Mouse (Mus musculus) liver, embryonic 16.5 days (tissue): ENCODE results near the gene Rad54l2. TPM values are rescaled to one million over a fixed set of nuclear protein-coding genes. Genes with fewer than 3 reads are reported as not detected.

Source experiments
- ATAC-seq: fragments of 200-750 bp; cut with Nextera tagmentation; 2 replicates; pipeline ENCODE4 v1.8.0; 2017; ENCODE audit warnings: low read depth, mild to moderate bottlenecking, moderate number of reproducible peaks, moderate library complexity
- H3K27ac ChIP-seq: fragments of 300-500 bp; sonication (generic); 2 replicates; pipeline ENCODE4 v1.5.1; 2014; ENCODE audit warnings: mild to moderate bottlenecking, low read length
- H3K27me3 ChIP-seq: fragments of 300-500 bp; sonication (generic); 2 replicates; pipeline ENCODE4 v1.6.1; 2014; ENCODE audit warnings: low read depth, low read length, mixed read lengths; ENCODE audit not compliant: control insufficient read depth, insufficient read depth
- H3K36me3 ChIP-seq: fragments of 300-500 bp; sonication (generic); 2 replicates; pipeline ENCODE4 v1.6.1; 2014; ENCODE audit warnings: mild to moderate bottlenecking; ENCODE audit not compliant: control insufficient read depth, insufficient read depth
- H3K4me1 ChIP-seq: fragments of 300-500 bp; sonication (generic); 2 replicates; pipeline ENCODE4 v1.6.1; 2014; ENCODE audit warnings: low read depth, low read length, mixed read lengths; ENCODE audit not compliant: control insufficient read depth
- H3K4me2 ChIP-seq: fragments of 300-500 bp; sonication (generic); 2 replicates; pipeline ENCODE4 v1.6.1; 2014; ENCODE audit warnings: low read depth, low read length, mixed read lengths
- H3K4me3 ChIP-seq: fragments of 300-500 bp; sonication (generic); 2 replicates; pipeline ENCODE4 v1.5.1; 2014; ENCODE audit warnings: low read depth, mild to moderate bottlenecking, low read length
- H3K9ac ChIP-seq: fragments of 300-500 bp; sonication (generic); 2 replicates; pipeline ENCODE4 v1.6.1; 2014; ENCODE audit warnings: low read depth, low read length
- H3K9me3 ChIP-seq: fragments of 300-500 bp; sonication (generic); replicated peaks from 2 replicates; pipeline ENCODE4 v1.6.1; 2016; ENCODE audit warnings: low read length; ENCODE audit not compliant: control insufficient read depth
- WGBS: fragments of 180-500 bp; shearing (Covaris S2); extraction: QIAGEN DNeasy Blood & Tissue Kit; methylation state at CpG from one replicate; pipeline ENCODE4 v1.1.7; 2014; ENCODE audit not compliant: insufficient replicate concordance; 5-methylcytosine and 5-hydroxymethylcytosine counted together
- polyA plus RNA-seq: library from polyadenylated mRNA; unstranded; fragments of >200 nt; fragmentation: Nextera tagmentation; extraction: Ambion mirVana; gene quantifications from 2 replicates; pipeline ENCODE4 v1.2.1, GENCODE M21; 2015

Rad54l2 gene
- 1.5 TPM in 2 replicates for polyA plus RNA-seq

GRCm38 (mm10) chr9:106788812-106789321 is at the start of gene Rad54l2:
Gene Rad54l2 (minus strand): TSS chr9:106789194.
- peak within 1 kb of the TSS; percentile 86 for H3K4me2 ChIP-seq
- H3K27me3 ChIP-seq, result no peaks in the 10 kb centered on the region
- H3K4me1 ChIP-seq, result peaks cover 15% of the 10 kb centered on the region
- under 1% methylated on average over 49 of the region's 49 CpGs for WGBS
- peak within 1 kb of the TSS; percentile 99 for H3K4me3 ChIP-seq
- no peaks in the 10 kb centered on the region for H3K9me3 ChIP-seq
- ATAC-seq, result peak; percentile 87
- H3K36me3 ChIP-seq, result no peaks in the 10 kb centered on the region
- peak within 1 kb of the TSS; percentile 86 for H3K27ac ChIP-seq
- peak within 1 kb of the TSS; percentile 100 for H3K9ac ChIP-seq

GRCm38 (mm10) chr9:106822381-106823104 is 33.5 kb upstream of the Rad54l2 start:
- peak overlapping the region; percentile 92 for H3K9ac ChIP-seq
- H3K4me1 ChIP-seq, result peaks cover 6% of the 10 kb centered on the region; the same call in 1 of the 2 replicates
- H3K4me3 ChIP-seq, result peak overlapping the region; percentile 95
- peak overlapping the region; percentile 94 for H3K27ac ChIP-seq
- ATAC-seq, result peak; percentile 85
- under 1% methylated on average over 32 of the region's 32 CpGs for WGBS
- no peaks in the 10 kb centered on the region for H3K9me3 ChIP-seq
- H3K27me3 ChIP-seq, result no peaks in the 10 kb centered on the region
- H3K36me3 ChIP-seq, result no peaks in the 10 kb centered on the region
- H3K4me2 ChIP-seq, result peak overlapping the region; percentile 87

- peak within 1 kb of the TSS; percentile 87 for H3K4me2 ChIP-seq
- no peaks in the 10 kb centered on the region for H3K36me3 ChIP-seq
- under 1% methylated on average over 53 of the region's 71 CpGs for WGBS
- H3K27ac ChIP-seq, result peak within 1 kb of the TSS; percentile 94
- peak; percentile 92 for ATAC-seq
- peak within 1 kb of the TSS; percentile 92 for H3K9ac ChIP-seq
- peak within 1 kb of the TSS; percentile 95 for H3K4me3 ChIP-seq
- H3K9me3 ChIP-seq, result no peaks in the 10 kb centered on the region
- H3K27me3 ChIP-seq, result no peaks in the 10 kb centered on the region
- peaks cover 6% of the 10 kb centered on the region; the same call in 1 of the 2 replicates for H3K4me1 ChIP-seq
Measured at GRCm38 (mm10) chr9:106821618-106822380, 32.8 kb upstream of the Rad54l2 start, which contains the start of gene Dcaf1. Gene Dcaf1 (plus strand): TSS chr9:106821874.

GRCm38 (mm10) chr9:106821050-106821617 is 32.1 kb upstream of the Rad54l2 start:
- Histone ChIP-seq H3K4me3 (peak overlapping the region; percentile 95), H3K9me3 (no peaks in the 10 kb centered on the region), H3K36me3 (no peaks in the 10 kb centered on the region), H3K27me3 (no peaks in the 10 kb centered on the region), H3K9ac (peak overlapping the region; percentile 68), H3K27ac (peak overlapping the region; percentile 69), H3K4me1 (peaks cover 6% of the 10 kb centered on the region; the same call in 1 of the 2 replicates), H3K4me2 (peak overlapping the region; percentile 66)
- ATAC-seq, result no peak
- 25% methylated on average over 15 of the region's 15 CpGs for WGBS

- Histone ChIP-seq H3K4me1 (peaks cover 6% of the 10 kb centered on the region; the same call in 1 of the 2 replicates), H3K4me2 (no peak overlapping the region), H3K4me3 (no peak overlapping the region), H3K9ac (no peak overlapping the region), H3K27ac (no peak overlapping the region), H3K27me3 (no peaks in the 10 kb centered on the region), H3K36me3 (no peaks in the 10 kb centered on the region), H3K9me3 (no peaks in the 10 kb centered on the region)
- ATAC-seq, result no peak
- 93% methylated on average over 1 of the region's 1 CpGs for WGBS
Measured at GRCm38 (mm10) chr9:106819201-106819600, 30.2 kb upstream of the Rad54l2 start.

GRCm38 (mm10) chr9:106818191-106818590 is 29.2 kb upstream of the Rad54l2 start:
- Histone ChIP-seq H3K9me3 (no peaks in the 10 kb centered on the region), H3K4me3 (no peak overlapping the region), H3K4me1 (peaks cover 5% of the 10 kb centered on the region; the same call in 1 of the 2 replicates), H3K9ac (no peak overlapping the region), H3K27ac (no peak overlapping the region), H3K36me3 (no peaks in the 10 kb centered on the region), H3K4me2 (no peak overlapping the region), H3K27me3 (no peaks in the 10 kb centered on the region)
- 55% methylated on average over 6 of the region's 6 CpGs for WGBS
- ATAC-seq, result no peak

GRCm38 (mm10) chr9:106806503-106806902 is 17.5 kb upstream of the Rad54l2 start:
- no peak overlapping the region for H3K9ac ChIP-seq
- ATAC-seq, result no peak
- H3K36me3 ChIP-seq, result no peaks in the 10 kb centered on the region
- no peaks in the 10 kb centered on the region for H3K27me3 ChIP-seq
- no peak overlapping the region for H3K27ac ChIP-seq
- H3K4me3 ChIP-seq, result no peak overlapping the region
- H3K4me1 ChIP-seq, result no peaks in the 10 kb centered on the region
- H3K4me2 ChIP-seq, result no peak overlapping the region
- WGBS, result 55% methylated on average over 4 of the region's 4 CpGs
- no peaks in the 10 kb centered on the region; the same call in 1 of the 2 replicates for H3K9me3 ChIP-seq

GRCm38 (mm10) chr9:106790831-106791230 is 1.8 kb upstream of the Rad54l2 start:
- WGBS, result 48% methylated on average over 6 of the region's 6 CpGs
- H3K27ac ChIP-seq, result no peak overlapping the region

More at GRCm38 (mm10) chr9:106790831-106791230, 1.8 kb upstream of the Rad54l2 start:
- Histone ChIP-seq H3K4me1 (peaks cover 13% of the 10 kb centered on the region), H3K4me2 (no peak overlapping the region), H3K9me3 (no peaks in the 10 kb centered on the region), H3K36me3 (no peaks in the 10 kb centered on the region), H3K27me3 (no peaks in the 10 kb centered on the region), H3K4me3 (no peak overlapping the region), H3K9ac (no peak overlapping the region)
- ATAC-seq, result peak; percentile 58
